Mouse (Mus musculus) thymus, adult 2 months (tissue): Measurements from ENCODE around the gene Pla2g5.

Experiments used
- CTCF ChIP-seq: fragments of 200-500 bp; IDR thresholded peaks from 2 replicates; pipeline ENCODE4 v1.5.1; 2012; ENCODE audit warnings: mild to moderate bottlenecking, control low read depth, low read length, moderate library complexity, borderline replicate concordance; ENCODE audit not compliant: control insufficient read depth, poor library complexity, insufficient read depth; ENCODE audit errors: extremely low read depth
- POLR2A ChIP-seq: fragments of 200-500 bp; IDR thresholded peaks from 2 replicates; pipeline ENCODE4 v1.6.1; 2012; ENCODE audit warnings: mild to moderate bottlenecking, low read length, control low read depth, moderate library complexity; ENCODE audit not compliant: control insufficient read depth, poor library complexity, insufficient read depth; ENCODE audit errors: extremely low read depth

DNA sequence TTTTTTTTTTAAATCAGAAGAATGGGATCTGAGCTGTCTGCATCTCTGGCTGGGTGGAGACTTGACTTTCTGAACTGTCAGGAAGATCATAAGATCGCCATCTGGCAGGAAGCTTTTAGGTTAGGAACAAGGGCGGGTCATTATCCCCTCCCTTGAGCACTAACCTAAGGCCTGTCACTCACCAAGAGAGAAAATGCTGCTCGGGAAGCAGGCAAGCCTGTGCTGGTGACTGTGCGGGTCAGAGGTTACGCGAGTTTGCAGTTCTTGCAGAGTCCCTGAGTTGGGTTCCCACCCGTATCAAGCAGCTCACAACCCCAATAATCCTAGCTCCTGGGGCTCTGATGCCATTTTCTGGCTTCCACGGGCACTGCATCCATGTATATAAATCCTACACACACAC is 5.4 kb upstream of the Pla2g5 start:
- TF ChIP-seq CTCF, result no peak
- no peak for TF ChIP-seq POLR2A
